22 mouse cellular contexts compared by ENCODE assay signal in genomic region chr13:9170726-9171125, GRCm38 (mm10).
DNase-seq lines count a peak whose midpoint lies in the region; ATAC-seq lines count a peak whose summit lies in the region.
"Had no signal": no experiment of that assay in that cellular context is flagged by ENCODE, and none has a peak within 500 bp of the region (broad histone marks: within the 10 kb centered on the region; RNA-seq: fewer than 3 reads in every experiment).

No protein-coding gene starts in this region.

- peaks cover 70% of the 10 kb centered on the region for H3K36me3 ChIP-seq in heart, embryonic 12.5 days

- H3K9ac ChIP-seq in heart, embryonic 12.5 days = no peak overlapping the region
- H3K9ac ChIP-seq: embryonic facial prominence, embryonic 13.5 days; embryonic facial prominence, embryonic 15.5 days; forebrain, embryonic 12.5 days had no signal

- H3K4me2 ChIP-seq in heart, embryonic 12.5 days = no peak overlapping the region
- H3K4me2 ChIP-seq: embryonic facial prominence, embryonic 13.5 days; embryonic facial prominence, embryonic 15.5 days; forebrain, embryonic 12.5 days had no signal

- 0 out of 2 replicates have a peak, but pooled peaks cover 3% of the 10 kb centered on the region for H3K4me1 ChIP-seq in heart, embryonic 12.5 days (replicated peaks)
- H3K4me1 ChIP-seq: embryonic facial prominence, embryonic 13.5 days; embryonic facial prominence, embryonic 15.5 days; forebrain, embryonic 10.5 days; forebrain, embryonic 12.5 days had no signal

- no peak overlapping the region for H3K4me3 ChIP-seq in heart, embryonic 12.5 days
- H3K4me3 ChIP-seq: embryonic facial prominence, embryonic 13.5 days; embryonic facial prominence, embryonic 15.5 days; erythroblast, embryonic 14.5 days; forebrain, embryonic 10.5 days; forebrain, embryonic 12.5 days had no signal

- intact Hi-C loops in left cerebral cortex, postnatal 36 days (cut with DNase I) = no loop called here
- intact Hi-C loops in left cerebral cortex, postnatal 14 days (cut with DNase I) = loop anchor here (10.0 kb wide), 1 partner anchor 176 kb away; the partner anchor contains the start of gene Gtpbp4

- 86% methylated on average over 16 of the region's 16 CpGs for WGBS in heart, embryonic 12.5 days

- no peaks in the 10 kb centered on the region for H3K27me3 ChIP-seq in heart, embryonic 12.5 days (replicated peaks)
- H3K27me3 ChIP-seq: embryonic facial prominence, embryonic 13.5 days; embryonic facial prominence, embryonic 15.5 days; forebrain, embryonic 12.5 days had no signal

- H3K9me3 ChIP-seq in heart, embryonic 12.5 days (replicated peaks) = no peaks in the 10 kb centered on the region
- H3K9me3 ChIP-seq: embryonic facial prominence, embryonic 13.5 days; embryonic facial prominence, embryonic 15.5 days; forebrain, embryonic 10.5 days; forebrain, embryonic 12.5 days had no signal

- no peak overlapping the region for H3K27ac ChIP-seq in heart, embryonic 12.5 days (ENCODE audit: poor library complexity, severe bottlenecking)
- H3K27ac ChIP-seq: embryonic facial prominence, embryonic 13.5 days; embryonic facial prominence, embryonic 15.5 days; forebrain, embryonic 10.5 days; forebrain, embryonic 12.5 days had no signal

- ATAC-seq in heart, embryonic 12.5 days (ENCODE audit: insufficient number of reproducible peaks, low FRiP score) = no peak
- ATAC-seq: forebrain, embryonic 14.5 days; forebrain, embryonic 16.5 days had no signal

- DNase-seq in heart, adult 11 months = peak; percentile 82
- peak; percentile 25 to 32 for DNase-seq in left cerebral cortex, postnatal 36 days (ENCODE audit: low spot score in 2 of 2)
- no peak for DNase-seq in left cerebral cortex, postnatal 14 days (ENCODE audit: low spot score in 2 of 2)
- no peak for DNase-seq in adrenal gland, postnatal 14 days
- DNase-seq: adrenal gland, adult 2 months; adrenal gland, postnatal 10 days; adrenal gland, postnatal 36 days; cerebellum, adult 11 months; cerebellum, adult 18-20 months; cerebellum, adult 8-10 months; cerebellum, adult 9-11 months; cerebellum, postnatal 14 days; cerebellum, postnatal 36 days; embryo, embryonic 11 days had no signal

Comparison
In these comparisons a context has a peak if more than half of its experiments do, and no peak if none do; other contexts are left out.
1. DNase-seq: peak in heart, adult 11 months (single experiment) and left cerebral cortex, postnatal 36 days (2 of 2); none in left cerebral cortex, postnatal 14 days (0 of 2) and adrenal gland, postnatal 14 days (single experiment).